Mouse (Mus musculus) heart, adult 2 months (tissue): ENCODE data around the gene Olfr1555-ps1. TPM values are rescaled to one million over a fixed set of nuclear protein-coding genes. Genes with fewer than 3 reads are reported as not detected.
"Not testable (repeated sequence)": the region's sequence is repeated elsewhere in the genome, so short reads cannot be mapped to it uniquely, and the experiment has no call there.

Experiments
- DNase-seq, 2 experiments: peaks; one replicate each; pipeline ENCODE4 v3.0.0; 2021
- H3K27ac ChIP-seq: fragments of 200-600 bp; 2 replicates; pipeline ENCODE4 v1.8.1; 2022
- H3K27me3 ChIP-seq: fragments of 200-500 bp; 2 replicates; pipeline ENCODE4 v1.6.1; 2012; ENCODE audit warnings: mild to moderate bottlenecking, low read length, inconsistent platforms, mixed read lengths; ENCODE audit not compliant: control insufficient read depth, insufficient read depth
- H3K36me3 ChIP-seq: fragments of 200-500 bp; 2 replicates; pipeline ENCODE4 v1.6.1; 2012; ENCODE audit warnings: low read length, inconsistent platforms; ENCODE audit not compliant: control insufficient read depth, insufficient read depth
- H3K4me1 ChIP-seq: fragments of 200-500 bp; 2 replicates; pipeline ENCODE4 v1.6.1; 2011; ENCODE audit warnings: low read length; ENCODE audit not compliant: control insufficient read depth, insufficient read depth
- H3K4me3 ChIP-seq: fragments of 200-600 bp; 2 replicates; pipeline ENCODE4 v1.8.1; 2022
- H3K79me2 ChIP-seq: fragments of 200-500 bp; replicated peaks from 2 replicates; pipeline ENCODE4 v1.6.1; 2012; ENCODE audit warnings: mild to moderate bottlenecking, inconsistent platforms, low read length, moderate library complexity, mixed read lengths; ENCODE audit not compliant: control insufficient read depth, insufficient read depth
- H3K9ac ChIP-seq: fragments of 200-500 bp; 2 replicates; pipeline ENCODE4 v1.6.1; 2012; ENCODE audit warnings: low read depth, mild to moderate bottlenecking, control low read depth, inconsistent platforms, low read length, mixed read lengths
- CTCF ChIP-seq: fragments of 200-600 bp; IDR thresholded peaks from 2 replicates; pipeline ENCODE4 v1.8.1; 2022; ENCODE audit warnings: antibody characterized with exemption, mild to moderate bottlenecking, moderate library complexity
- EP300 ChIP-seq: fragments of 200-500 bp; IDR thresholded peaks from 2 replicates; pipeline ENCODE4 v1.6.1; 2011; ENCODE audit warnings: low read depth, low read length, control low read depth; ENCODE audit not compliant: insufficient read depth
- POLR2A ChIP-seq: fragments of 200-500 bp; IDR thresholded peaks from 2 replicates; pipeline ENCODE4 v1.6.1; 2011; ENCODE audit warnings: mild to moderate bottlenecking, low read depth, low read length, control low read depth; ENCODE audit not compliant: insufficient read depth
- WGBS: fragments of 180-500 bp; shearing (Covaris S2); methylation state at CpG from one replicate; pipeline ENCODE4 v1.1.7; 2018; 5-methylcytosine and 5-hydroxymethylcytosine counted together
- intact Hi-C: fragments of 180-260 bp; cut with DNase I; formaldehyde crosslinking; loops from one replicate; pipeline ENCODE4 v1.15.1; 2025
- long read RNA-seq: library from polyadenylated mRNA; stranded (forward); transcript quantifications from one replicate; pipeline ENCODE4 v2.0.0, GENCODE M21; 2021
- polyA plus RNA-seq: library from polyadenylated mRNA; depleted of rRNA; stranded (reverse); fragments of >200 nt; gene quantifications from 2 replicates; pipeline ENCODE4 v1.2.3, GENCODE M21; 2012; rRNA removed
- total RNA-seq, 2 experiments: library from RNA; stranded (reverse); gene quantifications; 2 replicates each; pipeline ENCODE4 v1.2.3; 2021

Olfr1555-ps1 gene
- total RNA-seq (not detected), polyA plus RNA-seq (not detected in 2 replicates)
- long read RNA-seq: 0 reads

- 30% methylated on average over 1 of the region's 1 CpGs for WGBS
- H3K27me3 ChIP-seq, H3K36me3 ChIP-seq, H3K79me2 ChIP-seq, DNase-seq, H3K27ac ChIP-seq, H3K9ac ChIP-seq, intact Hi-C loops, H3K4me3 ChIP-seq, H3K4me1 ChIP-seq: not testable (repeated sequence)
Observed at GRCm38 (mm10) chr19:12170062-12170599, at the start of gene Olfr1555-ps1. Olfr1555-ps1 (minus strand) TSS chr19:12170112.

- no peak for DNase-seq
- Histone ChIP-seq H3K9ac (no peak within 1 kb of the TSS), H3K4me3 (no peak within 1 kb of the TSS), H3K27me3 (no peaks in the 10 kb centered on the region), H3K4me1 (no peaks in the 10 kb centered on the region), H3K79me2 (no peaks in the 10 kb centered on the region), H3K36me3 (no peaks in the 10 kb centered on the region), H3K27ac (no peak within 1 kb of the TSS)
- WGBS: 44% methylated on average over 1 of the region's 1 CpGs
- intact Hi-C loops: no loop called here
- TF ChIP-seq CTCF: no peak
- TF ChIP-seq POLR2A: no peak
- TF ChIP-seq EP300: no peak
Observed at GRCm38 (mm10) chr19:12200334-12200733, 30.4 kb upstream of the Olfr1555-ps1 start, which contains the start of gene Olfr1431. Olfr1431 (plus strand) TSS chr19:12200634.

GRCm38 (mm10) chr19:12199076-12199475 is 29.2 kb upstream of the Olfr1555-ps1 start:
- H3K27ac ChIP-seq, intact Hi-C loops, H3K36me3 ChIP-seq, H3K4me3 ChIP-seq, H3K4me1 ChIP-seq, H3K27me3 ChIP-seq, DNase-seq, H3K79me2 ChIP-seq, H3K9ac ChIP-seq: not testable (repeated sequence)
- 81% methylated on average over 4 of the region's 4 CpGs for WGBS

GRCm38 (mm10) chr19:12175431-12175830 is 5.5 kb upstream of the Olfr1555-ps1 start:
- intact Hi-C loops: loop anchor here (5.0 kb wide), 1 partner anchor 57 kb away; the partner anchor contains the start of gene Olfr1432

GRCm38 (mm10) chr19:12145452-12145851 is 24.5 kb downstream of the Olfr1555-ps1 start:
- intact Hi-C loops: no loop called here
- no peak overlapping the region for H3K27ac ChIP-seq
- TF ChIP-seq POLR2A (no peak), EP300 (no peak), CTCF (no peak)
- H3K4me3 ChIP-seq: no peak overlapping the region
- no peaks in the 10 kb centered on the region for H3K27me3 ChIP-seq
- no peak overlapping the region for H3K9ac ChIP-seq
- H3K79me2 ChIP-seq: no peaks in the 10 kb centered on the region
- no peaks in the 10 kb centered on the region for H3K36me3 ChIP-seq
- DNase-seq: no peak
- 81% methylated on average over 3 of the region's 3 CpGs for WGBS
- H3K4me1 ChIP-seq: no peaks in the 10 kb centered on the region

More at GRCm38 (mm10) chr19:12175431-12175830, 5.5 kb upstream of the Olfr1555-ps1 start:
- H3K4me1 ChIP-seq, DNase-seq, H3K4me3 ChIP-seq, H3K79me2 ChIP-seq, H3K27ac ChIP-seq, H3K36me3 ChIP-seq, H3K9ac ChIP-seq, H3K27me3 ChIP-seq: not testable (repeated sequence)
- 70% methylated on average over 5 of the region's 5 CpGs for WGBS

- no peaks in the 10 kb centered on the region for H3K4me1 ChIP-seq
- no peak overlapping the region for H3K9ac ChIP-seq
- no peak for DNase-seq
- H3K36me3 ChIP-seq: no peaks in the 10 kb centered on the region
- H3K27ac ChIP-seq: no peak overlapping the region
- TF ChIP-seq EP300 (no peak), POLR2A (no peak), CTCF (no peak)
- no peaks in the 10 kb centered on the region for H3K27me3 ChIP-seq
- 86% methylated on average over 1 of the region's 1 CpGs for WGBS
- H3K4me3 ChIP-seq: no peak overlapping the region
- intact Hi-C loops: no loop called here
- H3K79me2 ChIP-seq: no peaks in the 10 kb centered on the region
Observed at GRCm38 (mm10) chr19:12143356-12143755, 26.6 kb downstream of the Olfr1555-ps1 start.

GRCm38 (mm10) chr19:12134289-12134688 is 35.6 kb downstream of the Olfr1555-ps1 start:
- Histone ChIP-seq H3K9ac (no peak overlapping the region), H3K4me3 (no peak overlapping the region), H3K4me1 (no peaks in the 10 kb centered on the region), H3K36me3 (no peaks in the 10 kb centered on the region), H3K79me2 (no peaks in the 10 kb centered on the region), H3K27ac (no peak overlapping the region), H3K27me3 (no peaks in the 10 kb centered on the region)
- intact Hi-C loops: no loop called here
- no peak for TF ChIP-seq EP300
- peak; percentile 54 for TF ChIP-seq CTCF
- WGBS: 28% methylated on average over 2 of the region's 2 CpGs
- no peak for DNase-seq
